Mouse (Mus musculus) common myeloid progenitor, adult 5-6 weeks (primary cell): ENCODE results near the gene N4bp1. TPM values are rescaled to one million over a fixed set of nuclear protein-coding genes. Genes with fewer than 3 reads are reported as not detected.

Source experiments
- ATAC-seq: replicated peaks from 2 replicates; pipeline ENCODE4 v1.8.0; 2016; ENCODE audit warnings: low read depth, mild to moderate bottlenecking, moderate TSS enrichment, inconsistent platforms; ENCODE audit not compliant: poor library complexity, severe bottlenecking
- total RNA-seq: library from RNA; stranded (forward); fragments of 200-1000, 187-1606 nt; gene quantifications from 2 replicates; pipeline ENCODE4 v1.2.3, GENCODE M21; 2017

Gene N4bp1
- total RNA-seq, 1 experiment from 2014 or later = 15.8 TPM

GRCm38 (mm10) chr8:86897726-86898419, 12.8 kb upstream of the N4bp1 start:
- peak; percentile 19; the same call in 1 of the 2 replicates for ATAC-seq

GRCm38 (mm10) chr8:86895390-86895789, 10.3 kb upstream of the N4bp1 start:
- ATAC-seq = no peak

- ATAC-seq = no peak
Observed at GRCm38 (mm10) chr8:86894194-86894761, 9.2 kb upstream of the N4bp1 start.

- no peak for ATAC-seq
Observed at GRCm38 (mm10) chr8:86893554-86893953, 8.5 kb upstream of the N4bp1 start.

GRCm38 (mm10) chr8:86891533-86891932, 6.5 kb upstream of the N4bp1 start:
- 0 out of 2 replicates have a peak, but pooled peaks have one; percentile 8 for ATAC-seq

- ATAC-seq = peak; percentile 70
Observed at GRCm38 (mm10) chr8:86888058-86888939, 3.2 kb upstream of the N4bp1 start.

- no peak for ATAC-seq
Observed at GRCm38 (mm10) chr8:86884067-86884466, 991 bp downstream of the N4bp1 start.

- no peak for ATAC-seq
Observed at GRCm38 (mm10) chr8:86882568-86883478, 2.2 kb downstream of the N4bp1 start.

GRCm38 (mm10) chr8:86881951-86882350, 3.1 kb downstream of the N4bp1 start:
- no peak for ATAC-seq

GRCm38 (mm10) chr8:86881068-86881609, 3.9 kb downstream of the N4bp1 start:
- ATAC-seq = peak; percentile 9; the same call in 1 of the 2 replicates

- ATAC-seq = no peak
Observed at GRCm38 (mm10) chr8:86876831-86877230, 8.2 kb downstream of the N4bp1 start.

GRCm38 (mm10) chr8:86874055-86874454, 11.0 kb downstream of the N4bp1 start:
- no peak for ATAC-seq

GRCm38 (mm10) chr8:86873151-86873550, 11.9 kb downstream of the N4bp1 start:
- ATAC-seq = peak; percentile 36

- ATAC-seq = no peak
Observed at GRCm38 (mm10) chr8:86872097-86872815, 12.8 kb downstream of the N4bp1 start.

- 0 out of 2 replicates have a peak, but pooled peaks have one; percentile 4 for ATAC-seq
Observed at GRCm38 (mm10) chr8:86871421-86871820, 13.6 kb downstream of the N4bp1 start.

- peak; percentile 37 for ATAC-seq
Observed at GRCm38 (mm10) chr8:86870771-86871170, 14.3 kb downstream of the N4bp1 start.

- ATAC-seq = no peak
Observed at GRCm38 (mm10) chr8:86868041-86868440, 17.0 kb downstream of the N4bp1 start.

- no peak for ATAC-seq
Observed at GRCm38 (mm10) chr8:86864764-86865163, 20.3 kb downstream of the N4bp1 start.

GRCm38 (mm10) chr8:86862837-86863236, 22.2 kb downstream of the N4bp1 start:
- ATAC-seq = no peak
